Mouse (Mus musculus): ENCODE data around the gene Ikzf2. TPM values are rescaled to one million over a fixed set of nuclear protein-coding genes. Genes with fewer than 3 reads are reported as not detected.

The Ikzf2 gene
- total and polyA plus RNA-seq, 2 experiments from 2014 or later = 1.8 to 7.3 TPM

- no peak overlapping the region for H3K27ac ChIP-seq (ENCODE audit: low read depth, low read length)
- no peaks in the 10 kb centered on the region for H3K4me1 ChIP-seq (ENCODE audit: insufficient read depth)
- no peak for TF ChIP-seq CTCF (IDR thresholded peaks at IDR 0.05; ENCODE audit: low read depth)
- no peaks in the 10 kb centered on the region for H3K36me3 ChIP-seq (ENCODE audit: insufficient read depth)
- no peak for DNase-seq
- no peak for ATAC-seq
- 94% methylated on average over 6 of the region's 6 CpGs for WGBS
- H3K9ac ChIP-seq = no peak overlapping the region
- H3K27me3 ChIP-seq (ENCODE audit: insufficient read depth, low read length) = no peaks in the 10 kb centered on the region
- no peak overlapping the region for H3K4me2 ChIP-seq (ENCODE audit: low read depth)
- no peak overlapping the region for H3K4me3 ChIP-seq (ENCODE audit: low read depth, low read length)
- no peaks in the 10 kb centered on the region for H3K9me3 ChIP-seq (ENCODE audit: low read length)
Measured at GRCm38 (mm10) chr1:69543774-69544597, 143.1 kb downstream of the Ikzf2 start.

GRCm38 (mm10) chr1:69542546-69542945 lies 144.5 kb downstream of the Ikzf2 start:
- Histone ChIP-seq H3K4me3 (ENCODE audit: low read depth, low read length) (no peak overlapping the region), H3K27ac (ENCODE audit: low read depth, low read length) (no peak overlapping the region), H3K4me2 (ENCODE audit: low read depth) (no peak overlapping the region), H3K9me3 (ENCODE audit: low read length) (no peaks in the 10 kb centered on the region), H3K27me3 (ENCODE audit: insufficient read depth, low read length) (no peaks in the 10 kb centered on the region), H3K4me1 (ENCODE audit: insufficient read depth) (no peaks in the 10 kb centered on the region), H3K36me3 (ENCODE audit: insufficient read depth) (no peaks in the 10 kb centered on the region), H3K9ac (no peak overlapping the region)
- TF ChIP-seq CTCF (IDR thresholded peaks at IDR 0.05; ENCODE audit: low read depth) = no peak
- ATAC-seq (no peak), DNase-seq (no peak)
- 92% methylated on average over 3 of the region's 3 CpGs for WGBS

GRCm38 (mm10) chr1:69538663-69539062 lies 148.4 kb downstream of the Ikzf2 start:
- Histone ChIP-seq H3K27ac (ENCODE audit: low read depth, low read length) (no peak overlapping the region), H3K4me1 (ENCODE audit: insufficient read depth) (no peaks in the 10 kb centered on the region), H3K27me3 (ENCODE audit: insufficient read depth, low read length) (no peaks in the 10 kb centered on the region), H3K9ac (no peak overlapping the region), H3K4me2 (ENCODE audit: low read depth) (no peak overlapping the region), H3K9me3 (ENCODE audit: low read length) (no peaks in the 10 kb centered on the region), H3K4me3 (ENCODE audit: low read depth, low read length) (no peak overlapping the region), H3K36me3 (ENCODE audit: insufficient read depth) (no peaks in the 10 kb centered on the region)
- ATAC-seq (no peak), DNase-seq (no peak)
- 40% methylated on average over 7 of the region's 7 CpGs for WGBS
- TF ChIP-seq CTCF (IDR thresholded peaks at IDR 0.05; ENCODE audit: low read depth) = no peak

- DNase-seq = no peak
- H3K4me2 ChIP-seq (ENCODE audit: low read depth) = no peak overlapping the region
- no peaks in the 10 kb centered on the region for H3K9me3 ChIP-seq (ENCODE audit: low read length)
- ATAC-seq = no peak
- H3K9ac ChIP-seq = no peak overlapping the region
- no peaks in the 10 kb centered on the region for H3K27me3 ChIP-seq (ENCODE audit: insufficient read depth, low read length)
- no peak for TF ChIP-seq CTCF (IDR thresholded peaks at IDR 0.05; ENCODE audit: low read depth)
- H3K4me1 ChIP-seq (ENCODE audit: insufficient read depth) = no peaks in the 10 kb centered on the region
- no peak overlapping the region for H3K27ac ChIP-seq (ENCODE audit: low read depth, low read length)
- no peaks in the 10 kb centered on the region for H3K36me3 ChIP-seq (ENCODE audit: insufficient read depth)
- no peak overlapping the region for H3K4me3 ChIP-seq (ENCODE audit: low read depth, low read length)
- 45% methylated on average over 3 of the region's 3 CpGs for WGBS
Measured at GRCm38 (mm10) chr1:69537619-69538018, 149.4 kb downstream of the Ikzf2 start.

- DNase-seq = peak; percentile 12
- H3K27me3 ChIP-seq (ENCODE audit: insufficient read depth, low read length) = no peaks in the 10 kb centered on the region
- 9% methylated on average over 4 of the region's 4 CpGs for WGBS
- no peak overlapping the region for H3K4me3 ChIP-seq (ENCODE audit: low read depth, low read length)
- H3K9ac ChIP-seq = no peak overlapping the region
- H3K4me2 ChIP-seq (ENCODE audit: low read depth) = no peak overlapping the region
- H3K27ac ChIP-seq (ENCODE audit: low read depth, low read length) = no peak overlapping the region
- H3K36me3 ChIP-seq (ENCODE audit: insufficient read depth) = no peaks in the 10 kb centered on the region
- TF ChIP-seq CTCF (IDR thresholded peaks at IDR 0.05; ENCODE audit: low read depth) = no peak
- no peaks in the 10 kb centered on the region for H3K9me3 ChIP-seq (ENCODE audit: low read length)
- peak; percentile 34; the same call in 1 of the 2 replicates for ATAC-seq
- no peaks in the 10 kb centered on the region for H3K4me1 ChIP-seq (ENCODE audit: insufficient read depth)
Measured at GRCm38 (mm10) chr1:69535507-69535906, 151.5 kb downstream of the Ikzf2 start.

GRCm38 (mm10) chr1:69533048-69533447 lies 154.0 kb downstream of the Ikzf2 start:
- ATAC-seq (no peak), DNase-seq (no peak)
- 96% methylated on average over 10 of the region's 10 CpGs for WGBS
- H3K4me2 ChIP-seq (ENCODE audit: low read depth) = no peak overlapping the region
- H3K4me1 ChIP-seq (ENCODE audit: insufficient read depth) = no peaks in the 10 kb centered on the region
- no peak overlapping the region for H3K9ac ChIP-seq
- no peaks in the 10 kb centered on the region for H3K9me3 ChIP-seq (ENCODE audit: low read length)
- no peak for TF ChIP-seq CTCF (IDR thresholded peaks at IDR 0.05; ENCODE audit: low read depth)
- no peaks in the 10 kb centered on the region for H3K36me3 ChIP-seq (ENCODE audit: insufficient read depth)
- H3K4me3 ChIP-seq (ENCODE audit: low read depth, low read length) = no peak overlapping the region
- H3K27ac ChIP-seq (ENCODE audit: low read depth, low read length) = no peak overlapping the region
- H3K27me3 ChIP-seq (ENCODE audit: insufficient read depth, low read length) = no peaks in the 10 kb centered on the region

- Histone ChIP-seq H3K27me3 (ENCODE audit: insufficient read depth, low read length) (no peaks in the 10 kb centered on the region), H3K4me1 (ENCODE audit: insufficient read depth) (no peaks in the 10 kb centered on the region), H3K4me3 (ENCODE audit: low read depth, low read length) (no peak overlapping the region), H3K27ac (ENCODE audit: low read depth, low read length) (no peak overlapping the region), H3K36me3 (ENCODE audit: insufficient read depth) (no peaks in the 10 kb centered on the region), H3K9me3 (ENCODE audit: low read length) (no peaks in the 10 kb centered on the region), H3K9ac (no peak overlapping the region), H3K4me2 (ENCODE audit: low read depth) (no peak overlapping the region)
- 88% methylated on average over 4 of the region's 4 CpGs for WGBS
- ATAC-seq = no peak
- TF ChIP-seq CTCF (IDR thresholded peaks at IDR 0.05; ENCODE audit: low read depth) = no peak
- no peak for DNase-seq
Measured at GRCm38 (mm10) chr1:69528696-69529095, 158.3 kb downstream of the Ikzf2 start.

Measured in forebrain, postnatal 0 days (tissue).